Mouse (Mus musculus): ENCODE results near the gene Thoc3.

Thoc3 gene

GRCm38 (mm10) chr13:54439912-54440311, 28.7 kb downstream of the Thoc3 start:
- DNase-seq: peak; percentile 25 to 47

- DNase-seq: no peak
Observed at GRCm38 (mm10) chr13:54438814-54439213, 29.8 kb downstream of the Thoc3 start.

- DNase-seq: no peak
Observed at GRCm38 (mm10) chr13:54437083-54437482, 31.6 kb downstream of the Thoc3 start.

- no peak for DNase-seq
Observed at GRCm38 (mm10) chr13:54436666-54437065, 32.0 kb downstream of the Thoc3 start.

GRCm38 (mm10) chr13:54431161-54431560, 37.5 kb downstream of the Thoc3 start:
- no peak for DNase-seq

GRCm38 (mm10) chr13:54430051-54430450, 38.6 kb downstream of the Thoc3 start:
- DNase-seq: no peak

- no peak for DNase-seq
Observed at GRCm38 (mm10) chr13:54428771-54429170, 39.9 kb downstream of the Thoc3 start.

- DNase-seq: peak; percentile 68 to 70
Observed at GRCm38 (mm10) chr13:54426781-54427655, 41.6 kb downstream of the Thoc3 start.

GRCm38 (mm10) chr13:54425269-54425668, 43.4 kb downstream of the Thoc3 start:
- peak; percentile 25 to 29 for DNase-seq

- no peak for DNase-seq
Observed at GRCm38 (mm10) chr13:54420226-54420625, 48.4 kb downstream of the Thoc3 start.

- DNase-seq: peak; percentile 55 to 65
Observed at GRCm38 (mm10) chr13:54418781-54419327, 49.8 kb downstream of the Thoc3 start.

GRCm38 (mm10) chr13:54415059-54415458, 53.6 kb downstream of the Thoc3 start:
- no peak for DNase-seq

GRCm38 (mm10) chr13:54412721-54413120, 55.9 kb downstream of the Thoc3 start:
- no peak for DNase-seq

GRCm38 (mm10) chr13:54412236-54412635, 56.4 kb downstream of the Thoc3 start:
- DNase-seq: peak in 1 of 2 experiments; percentile 28

GRCm38 (mm10) chr13:54411656-54412055, 57.0 kb downstream of the Thoc3 start:
- DNase-seq: no peak

Measured in cerebellum, postnatal 10 days (tissue).